Mouse (Mus musculus): Measurements from ENCODE around the gene Dlx3.

Gene Dlx3

DNA sequence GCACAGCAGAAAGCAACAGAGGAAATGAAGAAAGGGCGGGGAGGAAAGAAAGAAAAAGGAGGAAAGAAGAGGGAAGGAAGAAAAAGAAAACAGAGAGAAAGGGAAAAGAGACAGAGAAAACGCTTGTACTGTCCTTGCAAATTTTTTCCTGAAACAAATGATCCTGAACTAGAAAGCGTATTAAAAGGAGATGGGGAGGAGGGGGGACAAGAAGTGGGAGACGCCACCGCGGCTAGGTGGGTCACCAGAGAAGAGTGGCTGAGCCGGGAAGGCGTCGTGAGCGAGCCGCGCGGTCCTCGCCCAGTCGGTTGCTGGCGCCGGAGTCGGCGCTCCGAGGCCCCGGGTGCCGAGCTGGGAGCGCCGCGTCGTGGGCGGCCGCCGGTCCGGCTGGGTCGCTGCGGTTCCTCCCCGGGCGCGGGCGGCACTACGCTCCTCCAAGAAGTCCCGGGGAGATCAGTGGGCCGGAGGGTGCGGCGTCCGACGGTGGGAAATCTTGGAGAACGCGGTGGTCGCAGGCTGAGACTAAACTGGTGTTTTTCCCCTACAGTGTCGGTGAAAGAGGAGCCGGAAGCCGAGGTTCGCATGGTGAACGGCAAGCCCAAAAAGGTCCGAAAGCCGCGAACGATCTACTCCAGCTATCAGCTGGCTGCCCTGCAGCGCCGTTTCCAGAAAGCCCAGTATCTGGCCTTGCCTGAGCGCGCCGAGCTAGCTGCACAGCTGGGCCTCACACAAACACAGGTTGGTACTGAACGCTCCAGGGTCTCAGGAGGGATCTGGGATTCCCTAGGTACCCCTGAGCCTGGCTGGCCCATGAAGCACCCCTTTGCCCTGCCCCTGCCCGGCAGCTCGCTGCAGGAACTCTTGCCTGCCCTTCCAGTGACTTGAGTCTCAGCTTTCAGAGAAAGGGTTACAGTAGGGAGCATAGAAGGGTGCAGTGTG lies 1.5 kb downstream of the Dlx3 start:
- no peak for DNase-seq (ENCODE audit: low read depth, low spot score)

DNA sequence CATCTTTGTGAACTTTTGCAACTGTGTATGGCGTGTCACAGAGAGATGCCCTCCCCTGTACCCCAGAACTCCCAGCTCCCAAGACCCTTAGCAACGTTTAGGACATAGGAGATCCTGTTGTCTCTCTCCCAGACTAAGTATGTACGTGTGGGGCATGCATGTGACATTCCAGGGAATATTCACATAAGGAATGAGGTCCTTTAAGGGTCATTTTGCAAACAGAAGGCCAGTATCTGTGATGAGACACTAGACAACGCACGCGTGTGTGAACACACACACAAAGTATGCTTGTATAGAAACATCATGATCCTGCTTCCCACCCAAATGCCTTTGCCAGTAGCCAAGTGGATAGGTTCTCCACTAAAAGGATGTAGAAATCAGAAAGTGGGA lies 2.2 kb downstream of the Dlx3 start:
- no peak for DNase-seq (ENCODE audit: low read depth, low spot score)

DNA sequence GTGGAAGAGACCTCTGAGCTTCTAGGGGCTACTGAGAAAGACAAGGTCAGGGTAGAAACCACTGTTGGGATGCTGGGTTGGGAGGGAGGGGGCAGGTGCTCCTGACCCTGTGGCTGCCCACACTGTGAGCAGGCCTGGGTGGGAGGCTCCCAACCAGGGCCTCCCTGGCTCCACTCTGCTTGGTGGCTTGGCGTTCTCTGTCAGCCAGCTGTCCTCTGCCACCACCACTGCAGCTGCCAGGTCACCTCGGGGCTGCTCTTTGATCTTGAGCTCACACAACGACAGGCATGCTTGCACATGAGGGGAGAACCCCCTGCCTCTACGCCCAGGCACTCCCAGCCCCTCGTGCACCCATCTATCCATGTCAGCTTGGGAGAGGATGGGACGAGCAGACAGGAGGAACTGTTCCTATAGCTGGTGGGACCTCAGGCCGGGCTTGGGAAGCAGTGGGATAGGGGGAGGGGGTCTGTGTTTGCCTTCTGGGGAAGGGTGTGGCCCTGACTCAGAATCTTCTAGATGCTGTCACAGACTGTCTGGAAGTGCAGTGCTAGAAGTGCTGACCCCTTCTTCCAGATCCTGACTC lies 5.5 kb downstream of the Dlx3 start:
- no peak for DNase-seq (ENCODE audit: low read depth, low spot score)

DNA sequence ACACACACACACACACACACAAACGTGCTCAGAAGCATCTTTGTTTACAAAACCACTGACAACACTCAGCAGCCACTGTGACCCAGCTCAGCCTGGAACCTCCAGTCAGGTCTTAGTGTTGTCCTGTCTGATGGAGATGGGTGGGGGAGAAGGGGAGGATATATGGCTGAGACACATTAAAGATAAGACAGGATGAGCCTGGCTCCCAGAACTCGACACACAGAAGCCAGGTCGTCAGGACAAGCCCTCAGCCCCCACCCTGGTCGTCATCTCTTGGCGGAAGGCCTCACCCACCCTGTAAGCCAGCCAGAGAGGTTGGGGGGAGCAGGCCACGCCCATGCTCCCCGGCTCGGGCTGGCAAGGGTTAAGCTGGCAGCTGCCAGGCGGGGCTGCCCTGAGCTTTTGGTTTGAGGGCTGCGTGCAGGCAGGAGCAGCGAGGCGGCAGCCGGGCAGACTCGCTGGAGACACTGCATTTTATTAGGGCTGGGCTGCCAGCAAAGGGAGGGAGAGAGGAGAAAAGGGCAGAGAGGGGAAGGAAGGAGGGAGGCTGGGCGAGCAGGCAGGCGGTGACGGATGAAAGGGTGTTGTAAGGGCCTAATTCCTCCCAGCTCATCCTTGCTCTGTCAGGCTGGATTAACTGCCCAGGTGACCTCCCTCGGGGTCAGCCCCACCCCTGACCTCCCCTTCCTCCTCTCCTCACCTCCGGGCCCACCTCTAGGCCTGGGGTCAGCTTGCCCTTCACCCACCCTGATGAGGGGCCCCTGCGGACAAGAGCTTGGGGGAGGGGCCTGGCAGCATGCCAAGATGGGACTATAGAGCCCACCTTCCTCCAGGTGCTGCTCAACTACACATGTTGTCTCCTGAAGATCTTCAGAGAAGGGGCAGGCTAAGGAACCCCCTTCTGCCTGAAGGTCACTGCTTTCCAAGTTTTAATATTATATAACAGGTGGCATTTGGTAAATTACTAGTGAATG lies 6.6 kb downstream of the Dlx3 start:
- DNase-seq (ENCODE audit: low read depth, low spot score) = peak; percentile 15

DNA sequence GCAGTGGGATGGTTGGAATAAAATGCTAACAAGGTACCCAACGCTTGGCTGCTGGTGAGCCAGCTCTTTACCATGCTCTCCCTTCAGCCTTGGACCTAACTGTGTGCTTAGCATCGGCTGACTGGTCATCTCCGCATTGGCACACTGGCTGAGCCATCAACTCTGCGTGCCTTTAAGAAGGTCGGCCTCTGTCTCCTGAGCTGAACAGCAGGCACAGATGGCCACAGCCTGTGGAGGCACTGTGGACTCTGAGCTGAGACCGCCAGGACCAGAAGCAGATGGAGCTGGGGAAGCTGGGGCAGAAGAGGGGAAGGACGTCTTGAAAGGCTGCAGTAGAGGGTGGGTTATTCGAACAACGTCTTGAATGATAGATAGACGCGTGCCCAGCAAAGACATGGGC lies 8.4 kb downstream of the Dlx3 start:
- DNase-seq (ENCODE audit: low read depth, low spot score) = no peak

DNA sequence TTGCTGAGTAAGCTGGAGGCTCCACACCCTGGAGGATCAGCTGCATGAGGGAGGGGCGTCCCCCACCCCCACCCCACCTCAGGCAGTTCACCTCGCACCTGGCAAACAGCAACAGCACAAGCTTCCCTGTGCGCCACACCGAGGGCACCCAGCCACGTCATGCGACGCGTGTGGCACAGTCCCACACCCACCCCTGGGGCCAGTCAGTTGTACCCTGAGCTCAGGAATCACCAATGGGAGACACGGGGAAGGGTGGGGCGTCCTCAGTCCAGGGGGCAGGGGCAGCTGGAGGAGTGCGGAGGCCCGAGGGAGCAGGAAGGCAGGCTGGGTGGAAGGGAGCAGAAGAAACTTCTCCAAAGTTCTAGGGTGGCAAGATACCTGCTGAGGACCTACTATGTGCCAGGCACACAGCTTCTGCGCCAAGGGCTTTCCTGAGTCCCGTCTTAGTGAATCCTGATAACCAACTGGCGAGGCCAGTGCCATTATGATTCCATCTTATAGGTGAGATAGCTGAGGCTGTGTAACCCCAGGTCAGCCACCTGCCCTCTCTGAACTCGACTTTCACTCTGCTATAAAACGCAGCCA lies 10.8 kb downstream of the Dlx3 start:
- DNase-seq (ENCODE audit: low read depth, low spot score) = no peak

DNA sequence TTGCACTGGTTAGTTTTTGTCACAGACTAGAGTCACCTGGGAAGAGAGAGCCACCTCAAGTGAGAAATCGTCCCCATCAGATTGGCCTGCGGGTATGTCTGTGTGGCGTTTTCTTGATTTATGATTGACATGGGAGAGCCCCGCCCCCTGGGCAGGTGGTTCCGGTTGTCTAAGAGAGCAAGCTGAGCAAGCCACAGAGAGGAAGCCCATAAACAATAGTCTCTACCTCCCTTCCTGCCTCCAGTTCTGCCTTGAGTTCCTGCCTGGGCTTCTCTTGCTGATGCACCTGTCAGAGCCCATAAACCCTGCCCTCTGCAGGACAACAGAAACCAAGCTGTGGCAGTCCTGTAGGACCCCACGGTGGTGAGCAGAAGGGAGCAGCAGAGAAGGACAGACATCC lies 13.4 kb downstream of the Dlx3 start:
- no peak for DNase-seq (ENCODE audit: low read depth, low spot score)

DNA sequence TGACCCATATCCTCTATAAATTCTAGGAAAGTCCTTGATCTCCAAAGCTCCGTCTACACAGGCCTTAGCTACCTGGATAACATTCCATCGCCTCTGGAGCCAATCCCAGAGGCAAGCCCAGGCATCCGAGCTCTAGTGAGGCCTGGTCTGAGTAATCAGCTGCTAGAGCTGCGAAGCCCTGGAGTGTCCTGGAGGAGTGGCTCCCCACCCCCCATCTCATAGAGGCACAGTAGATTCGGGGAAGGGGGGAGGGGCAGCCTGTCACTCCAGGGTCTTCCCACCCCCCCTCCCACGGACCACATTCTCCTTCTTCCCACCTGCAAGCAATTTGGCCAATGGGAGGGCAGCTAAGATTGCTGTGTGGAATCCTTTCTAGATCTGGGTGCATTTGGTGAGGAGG lies 17.4 kb downstream of the Dlx3 start:
- DNase-seq (ENCODE audit: low read depth, low spot score) = no peak

DNA sequence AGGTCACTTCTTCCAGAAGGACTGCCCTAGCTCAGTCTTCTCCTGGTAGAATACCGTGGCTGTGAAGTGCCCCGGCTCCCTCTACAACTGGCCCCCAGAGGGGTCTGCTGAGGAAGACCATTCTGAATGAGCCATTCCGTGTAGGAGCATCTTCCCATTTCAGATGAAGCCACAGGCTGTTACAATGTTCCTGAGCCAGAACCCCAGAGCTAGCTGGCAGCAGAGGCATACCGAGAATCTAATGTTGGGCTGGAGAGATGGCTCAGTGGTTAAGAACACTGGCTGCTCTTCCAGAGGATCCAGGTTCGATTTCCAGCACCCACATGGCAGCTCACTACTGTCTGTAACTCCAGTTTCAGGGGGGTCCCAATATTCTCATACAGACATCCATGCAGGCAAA lies 20.0 kb downstream of the Dlx3 start:
- no peak for DNase-seq (ENCODE audit: low read depth, low spot score)

DNA sequence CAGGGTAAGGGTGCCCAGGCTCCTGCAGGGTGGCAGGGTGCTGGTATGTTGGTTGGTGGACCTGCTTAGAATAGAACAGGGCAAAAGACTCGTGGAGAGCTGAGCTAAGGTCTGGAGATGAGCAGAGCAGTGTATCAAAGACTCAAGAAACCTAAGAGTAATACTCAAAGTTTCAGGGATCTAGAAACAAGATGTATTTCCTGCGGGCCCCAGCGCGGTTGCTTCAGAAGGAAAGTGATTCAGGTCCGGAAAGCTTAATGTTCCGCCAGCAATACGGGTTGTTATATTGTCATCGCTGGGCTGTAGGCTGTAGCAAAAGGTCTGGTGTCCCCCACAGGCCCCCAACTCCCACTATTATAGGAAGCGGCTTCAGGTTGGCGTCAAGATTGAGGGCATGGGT lies 22.3 kb downstream of the Dlx3 start:
- no peak for DNase-seq (ENCODE audit: low read depth, low spot score)

DNA sequence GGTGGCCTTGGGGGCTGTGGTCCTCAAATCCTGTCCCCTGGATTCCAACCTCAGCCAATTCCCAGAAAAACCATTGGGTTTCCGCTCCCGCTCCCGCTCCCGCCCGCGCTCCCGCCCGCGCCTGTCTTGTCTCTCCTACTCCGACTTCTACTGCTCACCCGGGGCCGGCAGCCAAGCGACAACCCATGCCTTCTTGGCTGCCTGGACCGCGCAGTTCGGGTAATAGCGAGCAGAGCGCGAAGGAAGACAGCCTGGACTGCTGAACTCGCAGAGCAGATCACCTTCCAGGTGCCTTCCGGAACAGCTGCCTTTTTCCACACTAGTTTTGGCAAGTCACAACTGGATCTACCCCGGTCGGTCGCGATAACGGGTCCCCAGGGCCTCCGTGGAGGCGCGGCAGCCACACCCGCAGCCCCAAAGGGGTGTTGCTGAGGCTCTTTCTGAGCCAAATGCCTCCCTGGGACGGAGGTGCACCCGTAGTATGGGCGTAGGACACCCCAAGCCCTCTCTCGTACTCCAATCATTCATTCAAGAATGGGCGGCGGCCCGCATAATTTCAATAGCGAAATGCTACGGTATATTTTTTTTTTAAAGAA lies 23.2 kb downstream of the Dlx3 start:
- DNase-seq (ENCODE audit: low read depth, low spot score) = no peak

DNA sequence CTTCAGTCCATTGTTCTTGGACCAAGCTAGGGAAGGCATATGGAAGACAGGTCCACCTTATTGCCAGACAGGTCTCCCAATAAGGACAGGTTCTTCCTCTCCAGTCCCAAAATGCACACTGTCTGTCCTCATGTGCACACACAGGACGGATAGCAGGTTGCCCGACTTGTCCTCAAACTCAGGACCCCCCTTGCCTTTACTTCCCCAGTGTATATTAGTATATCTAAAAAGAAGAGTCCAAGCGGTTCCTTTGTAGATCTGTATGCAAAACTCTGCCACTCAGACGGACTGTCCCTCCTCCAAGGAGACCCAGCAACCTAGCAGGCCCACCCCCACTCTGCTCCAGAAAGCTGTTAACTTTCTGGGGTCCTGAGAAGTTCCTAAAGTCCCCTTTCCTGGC lies 23.7 kb downstream of the Dlx3 start:
- no peak for DNase-seq (ENCODE audit: low read depth, low spot score)

DNA sequence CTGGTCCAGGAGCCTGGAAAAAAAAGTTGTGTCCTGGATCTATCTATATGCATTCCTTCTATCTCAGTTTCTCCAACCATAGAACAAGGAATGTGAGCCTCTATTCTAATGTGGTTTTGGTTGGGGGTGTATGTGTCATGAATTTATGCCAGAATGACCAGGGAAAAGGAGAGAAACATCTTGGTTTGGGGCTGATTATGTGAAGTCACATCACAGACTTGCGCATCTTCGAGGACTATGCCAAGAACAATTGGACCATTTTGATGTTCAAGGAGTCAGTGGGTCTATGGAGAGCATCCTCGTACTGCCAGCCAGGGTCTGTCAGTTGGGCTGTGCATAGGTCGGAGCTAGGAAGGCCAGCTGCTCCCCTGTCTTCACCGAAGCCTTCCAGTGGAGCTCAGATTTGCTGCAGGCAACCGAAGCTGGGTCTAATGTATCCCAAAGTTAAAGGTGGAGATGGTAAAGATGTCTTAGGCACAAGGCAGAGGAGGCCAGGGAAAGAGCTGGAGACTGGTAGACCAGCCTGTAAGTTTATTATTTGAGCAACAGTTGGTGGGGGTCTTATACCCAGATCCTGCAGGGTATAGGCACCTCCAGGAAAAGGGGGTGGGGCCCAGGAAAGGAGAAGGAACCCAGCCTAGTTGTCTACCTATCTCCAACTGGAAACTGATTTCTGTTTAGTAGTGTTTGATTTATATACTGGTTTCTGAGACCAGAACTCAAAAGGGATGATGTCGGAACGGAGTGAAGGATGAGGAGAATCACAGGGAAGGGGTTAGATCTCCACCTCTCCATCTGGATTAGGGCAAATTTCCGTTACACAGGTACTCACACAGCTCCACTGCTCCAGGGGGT lies 24.4 kb downstream of the Dlx3 start:
- no peak for DNase-seq (ENCODE audit: low read depth, low spot score)

DNA sequence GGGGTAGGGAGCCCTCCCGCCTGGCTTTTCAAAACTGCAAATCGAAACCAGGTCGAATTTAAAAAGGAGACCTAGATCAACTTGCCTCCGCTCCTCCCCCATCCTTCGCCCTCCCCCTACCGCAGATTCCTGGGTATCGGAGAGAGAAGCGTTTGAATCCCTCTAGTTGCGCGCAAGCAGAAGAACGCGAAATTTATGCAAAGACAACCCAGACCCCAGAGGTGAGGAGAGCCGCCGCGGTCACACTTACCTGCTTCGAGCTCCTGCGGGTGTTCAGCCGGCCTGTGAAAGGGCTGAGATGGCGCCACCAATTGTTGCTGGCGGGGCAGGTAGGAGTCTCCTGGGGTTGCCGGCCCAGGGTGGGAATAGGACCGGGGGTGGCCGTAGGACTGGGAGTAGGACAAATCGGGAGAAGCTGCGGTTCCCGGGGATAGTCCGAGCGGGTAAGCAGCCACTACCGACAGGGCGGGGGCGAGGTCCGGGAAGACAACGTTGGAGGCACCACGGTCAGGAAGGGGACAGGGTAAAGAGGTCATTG lies 25.1 kb downstream of the Dlx3 start:
- DNase-seq (ENCODE audit: low read depth, low spot score) = no peak

DNA sequence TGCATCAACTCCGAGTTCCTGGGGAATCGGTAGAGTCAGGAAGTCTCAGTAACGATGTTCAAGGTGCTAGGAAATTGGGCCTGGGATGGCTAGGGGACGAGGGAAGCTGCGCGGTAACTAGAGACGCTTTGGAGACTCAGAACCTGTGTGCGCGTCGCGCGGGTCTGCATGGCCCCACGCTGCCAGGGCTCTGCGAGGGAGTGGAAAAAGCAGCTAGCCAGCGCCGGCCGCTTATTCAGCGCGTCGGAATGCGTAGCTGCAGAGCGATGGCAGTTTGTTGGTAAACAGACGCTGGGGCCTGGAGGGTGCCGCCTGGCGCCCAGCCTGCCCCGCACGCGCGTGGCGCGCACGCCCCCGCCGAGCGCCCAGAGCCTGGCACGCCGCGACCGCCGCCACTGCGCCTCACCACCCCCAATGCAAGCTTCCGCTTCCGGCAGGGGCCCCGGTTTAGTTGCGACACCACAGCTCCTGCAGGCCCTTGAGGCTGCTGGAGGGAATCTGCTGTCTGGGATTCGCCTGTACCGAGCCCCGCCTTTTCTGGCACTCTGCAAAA lies 26.0 kb downstream of the Dlx3 start, which contains the start of gene Dlx4:
Gene Dlx4 (minus strand): TSS at position 413 of the 553 bp plus-strand sequence.
- no peak for DNase-seq (ENCODE audit: low read depth, low spot score)

DNA sequence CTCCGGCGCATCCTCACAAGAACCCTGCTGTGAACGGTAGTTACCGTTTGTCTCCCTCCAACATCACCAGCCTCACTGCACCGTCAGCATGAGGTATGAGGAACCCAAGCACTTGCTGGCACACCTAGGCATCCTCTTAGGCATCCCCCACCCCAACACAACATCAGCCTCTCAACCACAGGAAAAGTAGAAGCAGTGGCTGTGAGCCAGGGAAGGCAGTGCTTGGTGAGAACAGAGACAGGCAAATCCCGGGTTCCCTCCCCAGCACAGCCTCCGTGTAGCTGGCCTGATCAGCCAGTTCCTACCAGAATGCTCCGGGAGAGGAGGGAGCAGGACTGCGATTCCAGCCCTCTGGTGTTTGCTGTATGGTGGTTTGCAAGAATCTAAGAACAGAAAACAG lies 28.8 kb downstream of the Dlx3 start:
- DNase-seq (ENCODE audit: low read depth, low spot score) = no peak

DNA sequence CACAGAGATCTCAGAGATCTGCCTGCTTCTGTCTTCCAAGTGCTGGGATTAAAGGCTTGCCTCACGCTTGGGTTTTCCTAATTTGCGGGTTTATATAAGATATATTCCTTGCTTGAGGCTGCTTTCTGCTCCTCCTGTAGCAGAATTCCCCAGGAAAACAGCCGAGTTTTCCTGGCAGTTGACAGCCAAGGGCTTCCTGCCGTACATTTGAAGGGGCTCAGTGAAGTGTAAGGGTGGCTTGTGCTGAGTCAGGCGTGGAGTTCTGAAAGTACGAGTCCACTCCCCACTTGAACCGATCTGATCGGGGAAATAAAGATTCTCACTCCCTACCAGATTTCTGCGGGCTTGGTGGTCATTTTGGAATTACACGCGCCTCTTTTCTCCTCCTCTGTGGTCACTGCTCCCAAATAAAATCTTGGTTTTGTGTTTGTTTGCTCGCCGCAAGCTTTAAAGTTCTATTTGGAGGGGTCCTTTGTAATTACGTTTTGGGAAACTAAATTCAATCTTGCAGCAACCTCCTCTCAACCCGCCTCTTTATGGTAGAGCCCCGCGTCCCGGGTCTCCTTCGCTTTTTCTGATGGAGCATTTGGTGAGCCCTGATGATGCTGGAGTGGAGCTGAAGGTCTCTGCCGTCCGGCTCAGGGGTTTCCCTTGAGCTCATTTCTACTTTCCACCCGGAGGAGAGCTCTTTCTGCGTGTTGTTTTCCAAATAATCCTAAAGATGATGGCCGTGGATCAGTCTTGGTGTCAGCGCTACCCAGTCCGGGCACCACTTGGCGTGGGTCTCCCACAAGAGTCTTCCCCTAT lies 29.7 kb downstream of the Dlx3 start:
- DNase-seq (ENCODE audit: low read depth, low spot score) = no peak

DNA sequence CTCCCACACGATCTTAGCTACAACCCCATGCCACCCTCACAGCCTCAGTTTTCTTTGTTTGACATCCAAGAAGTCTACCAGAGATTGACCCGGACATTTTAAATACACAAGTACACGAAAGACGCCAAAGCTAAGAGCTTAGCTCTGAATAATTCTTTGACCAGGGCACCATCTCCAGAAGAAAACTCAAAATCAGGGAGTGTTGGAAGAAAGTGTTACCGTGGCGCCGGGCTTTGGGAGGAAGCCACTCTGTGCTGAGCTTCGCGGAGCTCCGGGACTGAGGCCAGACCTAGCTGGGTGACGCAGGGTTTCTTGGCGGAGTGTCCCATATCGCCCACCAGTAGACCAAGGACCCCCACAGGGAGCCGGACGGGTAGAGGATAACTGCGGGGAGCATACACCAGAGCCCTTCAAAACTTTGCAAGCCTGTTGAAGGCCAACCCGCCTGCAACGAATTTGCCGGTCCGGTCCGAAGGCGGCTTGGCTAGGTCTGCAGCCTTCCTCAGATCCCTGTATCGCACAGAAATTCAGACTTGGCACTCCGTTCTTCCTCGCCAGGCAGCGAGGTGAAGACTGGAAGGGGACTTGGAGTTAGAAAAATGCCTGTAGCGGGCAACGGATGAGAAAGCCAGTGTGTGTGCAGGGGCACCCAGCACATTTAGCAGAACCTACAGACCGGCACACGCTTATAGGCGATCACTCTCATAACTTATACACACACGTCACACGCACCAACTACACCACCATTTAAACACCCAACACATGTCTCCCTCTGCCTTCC lies 30.5 kb downstream of the Dlx3 start:
- DNase-seq (ENCODE audit: low read depth, low spot score) = no peak

All from A20 (cell line).